Mouse (Mus musculus): ENCODE data around the gene Zdhhc12. TPM values are rescaled to one million over a fixed set of nuclear protein-coding genes. Genes with fewer than 3 reads are reported as not detected.

The Zdhhc12 gene
- total and polyA plus RNA-seq, 2 experiments from 2014 or later, result 23.3 to 25.7 TPM

DNA sequence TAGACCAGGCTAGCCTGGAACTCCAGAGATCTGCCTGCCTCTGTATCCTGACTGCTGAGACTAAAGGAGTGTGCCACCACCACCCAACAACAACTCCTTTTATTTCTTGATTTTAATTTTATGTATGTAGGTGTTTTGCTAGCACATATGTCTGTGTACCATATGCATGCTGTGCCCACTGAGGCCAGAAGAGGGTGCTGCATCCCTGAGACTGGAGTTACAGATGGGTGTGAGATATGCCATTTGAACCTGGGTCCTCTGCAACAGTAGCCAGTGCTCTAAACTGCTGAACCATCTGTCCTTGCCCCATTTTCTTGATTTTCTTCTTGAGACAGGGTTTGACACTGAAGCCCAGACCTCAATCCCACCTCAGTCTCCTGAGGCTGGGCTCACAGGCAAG lies 12.9 kb upstream of the Zdhhc12 start:
- Histone ChIP-seq H3K36me3 (ENCODE audit: insufficient read depth) (peaks cover 92% of the 10 kb centered on the region), H3K27me3 (ENCODE audit: insufficient read depth, low read length) (no peaks in the 10 kb centered on the region), H3K4me2 (ENCODE audit: low read depth) (no peak overlapping the region), H3K27ac (ENCODE audit: low read depth, low read length) (no peak overlapping the region), H3K4me3 (ENCODE audit: low read depth, low read length) (no peak overlapping the region), H3K4me1 (ENCODE audit: insufficient read depth) (no peaks in the 10 kb centered on the region), H3K9me3 (ENCODE audit: low read length) (no peaks in the 10 kb centered on the region), H3K9ac (no peak overlapping the region)
- peak; percentile 72 for TF ChIP-seq CTCF (IDR thresholded peaks at IDR 0.05; ENCODE audit: low read depth)
- no peak for ATAC-seq
- peak; percentile 33 for DNase-seq

DNA sequence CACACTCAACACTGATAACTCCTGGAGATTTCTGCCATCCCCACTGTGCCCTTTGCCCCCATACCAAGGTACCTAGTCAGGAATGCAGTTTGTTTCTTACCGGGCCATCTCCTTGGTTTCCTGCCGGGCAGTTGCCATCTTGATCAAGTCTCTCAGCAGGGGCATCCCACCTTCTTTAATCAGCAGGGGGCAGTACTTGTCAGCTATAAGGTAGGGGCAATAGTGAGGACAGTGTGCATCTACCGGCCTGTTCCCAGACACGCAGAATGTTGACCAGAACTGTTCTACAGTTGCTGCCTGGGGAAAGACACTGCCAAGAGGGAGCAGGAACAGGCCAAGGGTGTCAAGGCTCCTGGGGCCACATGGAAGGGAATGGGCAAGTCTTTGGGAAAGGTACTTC lies 6.8 kb upstream of the Zdhhc12 start:
- Histone ChIP-seq H3K4me3 (ENCODE audit: low read depth, low read length) (no peak overlapping the region), H3K9ac (no peak overlapping the region), H3K27me3 (ENCODE audit: insufficient read depth, low read length) (no peaks in the 10 kb centered on the region), H3K27ac (ENCODE audit: low read depth, low read length) (no peak overlapping the region), H3K4me2 (ENCODE audit: low read depth) (no peak overlapping the region), H3K4me1 (ENCODE audit: insufficient read depth) (no peaks in the 10 kb centered on the region), H3K9me3 (ENCODE audit: low read length) (no peaks in the 10 kb centered on the region), H3K36me3 (ENCODE audit: insufficient read depth) (peaks cover 75% of the 10 kb centered on the region)
- ATAC-seq, result no peak
- no peak for DNase-seq
- no peak for TF ChIP-seq CTCF (IDR thresholded peaks at IDR 0.05; ENCODE audit: low read depth)
- 72% methylated on average over 4 of the region's 4 CpGs for WGBS

DNA sequence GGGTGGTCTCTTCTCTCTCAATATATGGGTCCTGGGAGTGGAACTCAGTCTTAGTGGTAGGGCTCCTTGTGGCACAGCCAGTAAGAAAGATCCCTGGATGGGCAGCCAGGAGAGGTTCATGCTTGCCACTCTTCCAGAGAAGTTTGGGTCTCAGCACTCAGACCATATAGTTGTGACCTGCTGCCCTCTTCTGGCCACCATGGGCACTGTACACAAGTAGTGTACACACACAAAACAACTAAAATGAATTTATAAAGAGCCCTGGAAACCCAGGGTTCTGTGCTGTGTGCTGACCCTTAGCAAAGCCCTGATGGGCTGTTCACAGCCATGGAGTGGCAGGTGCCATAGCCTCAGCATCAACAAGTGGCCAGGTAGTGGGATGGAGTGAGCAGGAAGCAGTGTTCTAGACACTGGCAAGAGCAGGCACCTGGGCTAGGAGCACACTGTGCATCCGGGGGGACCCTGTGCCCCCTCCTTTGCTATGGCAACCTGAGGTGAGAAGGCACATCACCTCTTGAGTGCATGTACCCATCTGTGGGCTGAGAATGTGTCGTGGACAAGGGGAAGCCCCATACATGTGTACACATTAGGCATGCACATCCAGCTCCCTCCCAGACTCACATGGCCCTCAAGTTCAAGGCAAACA lies 2.6 kb upstream of the Zdhhc12 start:
- Histone ChIP-seq H3K36me3 (ENCODE audit: insufficient read depth) (peaks cover 39% of the 10 kb centered on the region), H3K4me2 (ENCODE audit: low read depth) (no peak overlapping the region), H3K4me3 (ENCODE audit: low read depth, low read length) (no peak overlapping the region), H3K27ac (ENCODE audit: low read depth, low read length) (no peak overlapping the region), H3K9me3 (ENCODE audit: low read length) (no peaks in the 10 kb centered on the region), H3K4me1 (ENCODE audit: insufficient read depth) (no peaks in the 10 kb centered on the region), H3K9ac (no peak overlapping the region), H3K27me3 (ENCODE audit: insufficient read depth, low read length) (no peaks in the 10 kb centered on the region)
- TF ChIP-seq CTCF (IDR thresholded peaks at IDR 0.05; ENCODE audit: low read depth), result peak; percentile 70
- 86% methylated on average over 2 of the region's 2 CpGs for WGBS
- ATAC-seq (no peak), DNase-seq (peak; percentile 46)

- Histone ChIP-seq H3K9me3 (ENCODE audit: low read length) (no peaks in the 10 kb centered on the region), H3K9ac (peak overlapping the region; percentile 59), H3K4me3 (ENCODE audit: low read depth, low read length) (peak overlapping the region; percentile 54), H3K27ac (ENCODE audit: low read depth, low read length) (peak overlapping the region; percentile 47; the same call in 1 of the 2 replicates), H3K4me1 (ENCODE audit: insufficient read depth) (no peaks in the 10 kb centered on the region), H3K27me3 (ENCODE audit: insufficient read depth, low read length) (no peaks in the 10 kb centered on the region), H3K36me3 (ENCODE audit: insufficient read depth) (peaks cover 32% of the 10 kb centered on the region), H3K4me2 (ENCODE audit: low read depth) (peak overlapping the region; percentile 89)
- no peak for TF ChIP-seq CTCF (IDR thresholded peaks at IDR 0.05; ENCODE audit: low read depth)
- ATAC-seq (peak; percentile 7; the same call in 1 of the 2 replicates), DNase-seq (peak; percentile 57)
- WGBS, result 2% methylated on average over 13 of the region's 13 CpGs
These were observed 750 bp upstream of the Zdhhc12 start for GRCm38 (mm10) chr2:30094208-30094588.

GRCm38 (mm10) chr2:30092280-30092918 lies 1.0 kb downstream of the Zdhhc12 start:
- peak overlapping the region; percentile 89; the same call in 1 of the 2 replicates for H3K4me2 ChIP-seq (ENCODE audit: low read depth)
- no peak for DNase-seq

GRCm38 (mm10) chr2:30091521-30091920 lies 1.9 kb downstream of the Zdhhc12 start:
- TF ChIP-seq CTCF (IDR thresholded peaks at IDR 0.05; ENCODE audit: low read depth), result no peak
- Histone ChIP-seq H3K9me3 (ENCODE audit: low read length) (no peaks in the 10 kb centered on the region), H3K4me3 (ENCODE audit: low read depth, low read length) (no peak overlapping the region), H3K27me3 (ENCODE audit: insufficient read depth, low read length) (no peaks in the 10 kb centered on the region), H3K4me1 (ENCODE audit: insufficient read depth) (no peaks in the 10 kb centered on the region), H3K4me2 (ENCODE audit: low read depth) (no peak overlapping the region), H3K27ac (ENCODE audit: low read depth, low read length) (no peak overlapping the region), H3K9ac (no peak overlapping the region), H3K36me3 (ENCODE audit: insufficient read depth) (peaks cover 10% of the 10 kb centered on the region; the same call in 1 of the 2 replicates)
- DNase-seq, result no peak
- ATAC-seq, result no peak
- 95% methylated on average over 12 of the region's 12 CpGs for WGBS

More at GRCm38 (mm10) chr2:30092280-30092918, 1.0 kb downstream of the Zdhhc12 start:
- no peak overlapping the region for H3K9ac ChIP-seq
- no peak for ATAC-seq
- TF ChIP-seq CTCF (IDR thresholded peaks at IDR 0.05; ENCODE audit: low read depth), result no peak
- no peaks in the 10 kb centered on the region for H3K9me3 ChIP-seq (ENCODE audit: low read length)
- no peaks in the 10 kb centered on the region for H3K4me1 ChIP-seq (ENCODE audit: insufficient read depth)
- H3K36me3 ChIP-seq (ENCODE audit: insufficient read depth), result peaks cover 18% of the 10 kb centered on the region
- no peak overlapping the region for H3K4me3 ChIP-seq (ENCODE audit: low read depth, low read length)
- no peak overlapping the region for H3K27ac ChIP-seq (ENCODE audit: low read depth, low read length)
- WGBS, result 59% methylated on average over 6 of the region's 6 CpGs
- no peaks in the 10 kb centered on the region for H3K27me3 ChIP-seq (ENCODE audit: insufficient read depth, low read length)

DNA sequence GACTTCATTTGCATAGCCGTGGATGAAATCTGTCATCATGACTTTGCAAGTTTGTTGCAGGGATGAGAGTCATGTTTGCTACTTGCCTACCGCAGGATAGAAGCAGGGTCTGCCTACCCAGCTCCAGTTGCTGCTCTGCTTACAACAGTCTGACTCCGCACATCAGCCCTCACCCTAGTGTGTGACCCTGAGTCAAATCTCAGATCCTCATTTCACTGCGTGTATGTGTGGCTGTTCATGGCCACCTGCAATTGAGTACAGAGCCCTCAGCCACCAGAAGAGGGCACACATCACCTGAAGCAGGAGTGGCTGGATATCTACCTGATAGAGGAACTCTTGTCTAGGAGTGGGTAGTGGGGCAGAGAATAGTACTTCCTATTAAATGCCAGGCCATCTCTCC lies 6.1 kb downstream of the Zdhhc12 start:
- Histone ChIP-seq H3K4me1 (ENCODE audit: insufficient read depth) (no peaks in the 10 kb centered on the region), H3K4me3 (ENCODE audit: low read depth, low read length) (no peak overlapping the region), H3K9ac (no peak overlapping the region), H3K9me3 (ENCODE audit: low read length) (no peaks in the 10 kb centered on the region), H3K27me3 (ENCODE audit: insufficient read depth, low read length) (no peaks in the 10 kb centered on the region), H3K4me2 (ENCODE audit: low read depth) (no peak overlapping the region), H3K36me3 (ENCODE audit: insufficient read depth) (peaks cover 6% of the 10 kb centered on the region; the same call in 1 of the 2 replicates), H3K27ac (ENCODE audit: low read depth, low read length) (no peak overlapping the region)
- DNase-seq (no peak), ATAC-seq (no peak)
- no peak for TF ChIP-seq CTCF (IDR thresholded peaks at IDR 0.05; ENCODE audit: low read depth)
- 93% methylated on average over 4 of the region's 4 CpGs for WGBS

Data from forebrain, postnatal 0 days (tissue).